Mouse (Mus musculus): ENCODE data around the gene Ckap2. TPM values are rescaled to one million over a fixed set of nuclear protein-coding genes. Genes with fewer than 3 reads are reported as not detected.
"Not testable (repeated sequence)": the region's sequence is repeated elsewhere in the genome, so short reads cannot be mapped to it uniquely, and the experiment has no call there.

The Ckap2 gene
- polyA plus RNA-seq, 1 experiment from 2014 or later = 37.4 TPM

- H3K9me3 ChIP-seq (replicated peaks; ENCODE audit: control insufficient read depth, low read length) = no peaks in the 10 kb centered on the region
Observed at GRCm38 (mm10) chr8:22141836-22142385, 43.7 kb downstream of the Ckap2 start.

DNA sequence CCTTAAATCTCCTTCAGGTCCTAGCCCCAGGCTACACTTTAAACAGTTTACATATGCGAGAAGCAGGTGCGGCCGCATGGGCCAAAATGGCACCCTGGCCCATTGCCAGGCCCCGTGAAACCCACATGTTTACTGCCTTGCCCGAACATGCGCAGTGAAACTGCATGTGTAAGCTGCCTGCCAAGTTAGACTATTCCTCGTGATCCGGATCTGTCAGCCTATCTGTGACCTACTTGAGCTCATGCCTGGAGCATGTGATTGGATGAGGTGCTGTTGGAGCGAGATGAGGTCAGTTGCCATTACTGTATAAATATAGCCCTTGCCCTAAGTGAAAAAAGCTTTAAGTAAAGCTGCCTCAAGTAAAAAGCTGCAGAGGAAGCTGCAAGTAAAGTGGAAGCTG is 49.2 kb downstream of the Ckap2 start:
- H3K27me3 ChIP-seq (ENCODE audit: control insufficient read depth, insufficient read depth, low read length); H3K4me2 ChIP-seq (ENCODE audit: low read depth, low read length); H3K4me3 ChIP-seq (ENCODE audit: low read length); H3K4me1 ChIP-seq (ENCODE audit: control insufficient read depth, insufficient read depth, low read length); H3K9me3 ChIP-seq (replicated peaks; ENCODE audit: control insufficient read depth, low read length); H3K9ac ChIP-seq (ENCODE audit: low read length); H3K36me3 ChIP-seq (ENCODE audit: control insufficient read depth, insufficient read depth): not testable (repeated sequence)
- peak overlapping the region; percentile 33; the same call in 1 of the 2 replicates for H3K27ac ChIP-seq (ENCODE audit: low read length)
- WGBS = 69% methylated on average over 9 of the region's 9 CpGs
- peak; percentile 81; the same call in 1 of the 2 replicates for ATAC-seq (replicated peaks; ENCODE audit: extremely low read depth, insufficient read depth, low FRiP score)

More at GRCm38 (mm10) chr8:22141836-22142385, 43.7 kb downstream of the Ckap2 start:
- Histone ChIP-seq H3K4me2 (ENCODE audit: low read depth, low read length) (no peak overlapping the region), H3K9ac (ENCODE audit: low read length) (no peak overlapping the region), H3K27me3 (ENCODE audit: control insufficient read depth, insufficient read depth, low read length) (no peaks in the 10 kb centered on the region), H3K36me3 (ENCODE audit: control insufficient read depth, insufficient read depth) (peaks cover 7% of the 10 kb centered on the region), H3K27ac (ENCODE audit: low read length) (no peak overlapping the region), H3K4me1 (ENCODE audit: control insufficient read depth, insufficient read depth, low read length) (no peaks in the 10 kb centered on the region), H3K4me3 (ENCODE audit: low read length) (no peak overlapping the region)
- 69% methylated on average over 4 of the region's 4 CpGs for WGBS
- no peak for ATAC-seq (replicated peaks; ENCODE audit: extremely low read depth, insufficient read depth, low FRiP score)

GRCm38 (mm10) chr8:22134750-22135135 is 50.9 kb downstream of the Ckap2 start:
- H3K9ac ChIP-seq (ENCODE audit: low read length) = no peak overlapping the region
- no peaks in the 10 kb centered on the region for H3K4me1 ChIP-seq (ENCODE audit: control insufficient read depth, insufficient read depth, low read length)
- no peaks in the 10 kb centered on the region for H3K27me3 ChIP-seq (ENCODE audit: control insufficient read depth, insufficient read depth, low read length)
- no peaks in the 10 kb centered on the region for H3K9me3 ChIP-seq (replicated peaks; ENCODE audit: control insufficient read depth, low read length)
- H3K27ac ChIP-seq (ENCODE audit: low read length) = no peak overlapping the region
- H3K4me2 ChIP-seq (ENCODE audit: low read depth, low read length) = no peak overlapping the region
- 80% methylated on average over 5 of the region's 5 CpGs for WGBS
- no peak overlapping the region for H3K4me3 ChIP-seq (ENCODE audit: low read length)
- no peak for ATAC-seq (replicated peaks; ENCODE audit: extremely low read depth, insufficient read depth, low FRiP score)
- H3K36me3 ChIP-seq (ENCODE audit: control insufficient read depth, insufficient read depth) = 0 out of 2 replicates have a peak, but pooled peaks cover 3% of the 10 kb centered on the region

DNA sequence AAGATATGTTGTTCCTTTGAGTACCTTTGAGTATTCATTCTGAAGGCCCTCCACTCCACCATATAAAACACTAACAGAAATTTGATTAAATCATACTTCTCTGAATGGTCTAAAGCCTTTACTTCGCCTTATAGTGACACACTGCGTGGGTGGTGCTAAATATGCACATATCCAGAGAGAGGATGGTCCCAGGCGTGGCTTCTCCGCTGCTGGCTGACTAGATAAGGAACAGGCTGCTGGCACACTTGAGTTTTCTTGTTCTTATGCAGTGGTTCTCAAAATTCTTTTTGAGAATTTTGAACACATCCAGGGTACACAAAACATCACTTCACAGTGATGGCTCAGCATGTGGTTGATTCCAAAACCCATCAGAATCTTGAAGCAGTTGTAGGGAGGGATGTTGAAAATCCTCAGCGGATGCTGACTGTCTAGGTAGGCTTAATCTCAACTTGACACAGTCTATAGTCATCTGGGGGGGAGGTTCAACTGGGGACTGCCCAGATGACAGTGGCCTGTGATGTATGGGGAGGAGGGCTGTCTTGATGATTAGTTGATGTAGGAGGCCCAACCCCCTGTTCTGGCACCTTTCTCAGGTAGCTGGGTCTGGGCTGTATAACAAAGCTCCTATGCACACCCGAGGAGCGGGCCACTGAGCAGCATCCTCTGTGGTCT is 51.4 kb downstream of the Ckap2 start:
- Histone ChIP-seq H3K36me3 (ENCODE audit: control insufficient read depth, insufficient read depth) (0 out of 2 replicates have a peak, but pooled peaks cover 3% of the 10 kb centered on the region), H3K4me2 (ENCODE audit: low read depth, low read length) (no peak overlapping the region), H3K4me1 (ENCODE audit: control insufficient read depth, insufficient read depth, low read length) (no peaks in the 10 kb centered on the region), H3K27ac (ENCODE audit: low read length) (no peak overlapping the region), H3K9me3 (replicated peaks; ENCODE audit: control insufficient read depth, low read length) (no peaks in the 10 kb centered on the region), H3K27me3 (ENCODE audit: control insufficient read depth, insufficient read depth, low read length) (no peaks in the 10 kb centered on the region), H3K4me3 (ENCODE audit: low read length) (no peak overlapping the region), H3K9ac (ENCODE audit: low read length) (no peak overlapping the region)
- no peak for ATAC-seq (replicated peaks; ENCODE audit: extremely low read depth, insufficient read depth, low FRiP score)
- WGBS = 85% methylated on average over 7 of the region's 7 CpGs

DNA sequence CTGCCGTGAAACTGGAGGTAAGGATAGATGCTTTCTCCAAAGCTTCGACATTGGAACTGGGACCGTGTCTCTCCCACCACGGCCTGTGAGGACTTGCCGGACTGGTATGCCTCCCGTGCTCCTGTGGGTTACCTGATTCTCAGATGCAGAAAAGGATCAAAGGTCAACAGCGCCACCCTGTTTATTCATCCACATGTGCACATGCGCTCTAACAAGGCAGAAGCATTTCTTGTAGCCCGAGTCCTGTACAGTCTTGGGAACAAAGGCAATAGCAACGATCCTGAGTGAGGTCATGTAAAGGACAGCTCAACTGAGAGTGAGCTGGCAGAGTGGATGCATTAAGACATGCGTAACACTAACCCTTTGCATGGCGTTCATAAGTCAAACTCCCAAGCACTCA is 53.6 kb downstream of the Ckap2 start:
- WGBS = 77% methylated on average over 12 of the region's 12 CpGs

DNA sequence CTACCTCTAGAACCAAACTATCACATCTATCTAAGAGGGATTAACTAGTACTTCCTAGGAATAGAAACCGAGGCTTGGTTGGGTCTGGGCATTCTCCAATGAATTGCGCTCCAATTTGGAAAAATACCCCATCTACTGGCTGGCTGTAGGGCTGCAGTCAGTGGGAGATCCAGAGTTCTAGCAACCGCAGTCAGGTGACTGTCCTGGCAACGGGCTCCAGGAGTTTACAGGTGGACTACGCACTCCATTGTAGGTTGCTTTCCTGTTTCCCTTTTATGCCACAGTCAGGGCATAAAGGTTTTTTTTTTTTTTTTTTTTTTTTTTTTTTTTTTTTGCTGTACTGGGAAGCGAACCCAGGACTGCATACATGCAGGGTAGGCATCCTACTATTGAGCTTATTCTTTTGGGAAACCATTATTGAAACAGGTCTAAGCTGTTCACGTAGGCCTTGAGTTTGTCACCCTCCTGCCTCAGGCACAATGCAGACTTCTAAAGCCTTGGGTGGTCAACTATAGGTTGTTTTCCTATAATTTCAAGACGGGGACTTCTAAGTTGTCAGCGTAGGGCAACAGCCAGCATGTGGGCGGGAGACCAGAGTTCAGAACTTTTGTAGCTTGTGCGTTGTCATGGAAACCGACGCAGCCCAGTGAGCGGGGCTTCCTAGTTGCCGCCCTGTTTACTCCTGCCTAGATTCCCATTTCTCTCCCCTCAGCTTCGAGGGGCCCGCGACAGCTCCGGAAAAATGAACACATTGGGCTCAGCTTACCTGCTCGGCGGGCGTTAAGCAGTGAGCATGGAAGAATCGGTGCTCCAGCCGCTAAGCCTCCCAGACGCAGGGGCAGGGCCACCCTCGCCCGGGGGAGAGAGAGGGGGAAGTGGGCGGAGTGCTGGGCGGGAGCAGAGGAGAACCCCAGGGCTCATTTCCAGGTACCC is 61.1 kb downstream of the Ckap2 start, which contains the start of gene Nek5:
TSS of gene Nek5 (minus strand) at position 834 of the 933 bp plus-strand sequence.
- Histone ChIP-seq H3K4me3 (ENCODE audit: low read length) (peak within 1 kb of the TSS; percentile 61), H3K9me3 (replicated peaks; ENCODE audit: control insufficient read depth, low read length) (no peaks in the 10 kb centered on the region), H3K9ac (ENCODE audit: low read length) (peak within 1 kb of the TSS; percentile 66), H3K27ac (ENCODE audit: low read length) (no peak within 1 kb of the TSS), H3K36me3 (ENCODE audit: control insufficient read depth, insufficient read depth) (peaks cover 9% of the 10 kb centered on the region), H3K27me3 (ENCODE audit: control insufficient read depth, insufficient read depth, low read length) (no peaks in the 10 kb centered on the region), H3K4me1 (ENCODE audit: control insufficient read depth, insufficient read depth, low read length) (peaks cover 5% of the 10 kb centered on the region; the same call in 1 of the 2 replicates), H3K4me2 (ENCODE audit: low read depth, low read length) (peak within 1 kb of the TSS; percentile 97)
- peak; percentile 60 for ATAC-seq (replicated peaks; ENCODE audit: extremely low read depth, insufficient read depth, low FRiP score)
- 2% methylated on average over 29 of the region's 29 CpGs for WGBS

More for the DNA sequence above, 53.6 kb downstream of the Ckap2 start:
- Histone ChIP-seq H3K27ac (ENCODE audit: low read length) (no peak overlapping the region), H3K36me3 (ENCODE audit: control insufficient read depth, insufficient read depth) (peaks cover 13% of the 10 kb centered on the region), H3K9ac (ENCODE audit: low read length) (no peak overlapping the region), H3K4me2 (ENCODE audit: low read depth, low read length) (no peak overlapping the region), H3K4me1 (ENCODE audit: control insufficient read depth, insufficient read depth, low read length) (no peaks in the 10 kb centered on the region), H3K4me3 (ENCODE audit: low read length) (no peak overlapping the region), H3K27me3 (ENCODE audit: control insufficient read depth, insufficient read depth, low read length) (no peaks in the 10 kb centered on the region), H3K9me3 (replicated peaks; ENCODE audit: control insufficient read depth, low read length) (no peaks in the 10 kb centered on the region)
- no peak for ATAC-seq (replicated peaks; ENCODE audit: extremely low read depth, insufficient read depth, low FRiP score)

Other genes starting within 250 kb of the Ckap2 start
- gene Defb35, start 247.5 kb downstream of the Ckap2 start, polyA plus RNA-seq (2015; fragmentation: Nextera tagmentation; extraction: Ambion mirVana) = not detected in 2 replicates
- not detected in 2 replicates for gene Defb13, start 239.1 kb downstream of the Ckap2 start, polyA plus RNA-seq (2015; fragmentation: Nextera tagmentation; extraction: Ambion mirVana)
- gene Fam90a1a, start 227.1 kb downstream of the Ckap2 start, polyA plus RNA-seq (2015; fragmentation: Nextera tagmentation; extraction: Ambion mirVana) = not detected in 2 replicates
- gene Ccdc70, start 216.0 kb downstream of the Ckap2 start, polyA plus RNA-seq (2015; fragmentation: Nextera tagmentation; extraction: Ambion mirVana) = not detected in 2 replicates
- 1.1 and 1.3 TPM in 2 replicates for gene Atp7b, start 125.5 kb downstream of the Ckap2 start, polyA plus RNA-seq (2015; fragmentation: Nextera tagmentation; extraction: Ambion mirVana)
- gene Alg11, start 125.1 kb downstream of the Ckap2 start, polyA plus RNA-seq (2015; fragmentation: Nextera tagmentation; extraction: Ambion mirVana) = 14.7 and 16.0 TPM in 2 replicates
- 0.38 and 0.51 TPM in 2 replicates for gene Nek5, start 60.8 kb downstream of the Ckap2 start, polyA plus RNA-seq (2015; fragmentation: Nextera tagmentation; extraction: Ambion mirVana)
- gene Nek3, start 19.4 kb downstream of the Ckap2 start, polyA plus RNA-seq (2015; fragmentation: Nextera tagmentation; extraction: Ambion mirVana) = 4.9 and 5.3 TPM in 2 replicates
- gene Vps36, start 7.0 kb upstream of the Ckap2 start, polyA plus RNA-seq (2015; fragmentation: Nextera tagmentation; extraction: Ambion mirVana) = 21.6 and 21.7 TPM in 2 replicates
- 13.2 and 16.1 TPM in 2 replicates for gene Thsd1, start 41.5 kb upstream of the Ckap2 start, polyA plus RNA-seq (2015; fragmentation: Nextera tagmentation; extraction: Ambion mirVana)
- not detected in 2 replicates for gene Tpte, start 97.6 kb upstream of the Ckap2 start, polyA plus RNA-seq (2015; fragmentation: Nextera tagmentation; extraction: Ambion mirVana)
- 12.0 and 13.2 TPM in 2 replicates for gene Slc25a15, start 212.8 kb upstream of the Ckap2 start, polyA plus RNA-seq (2015; fragmentation: Nextera tagmentation; extraction: Ambion mirVana)
- gene Mrps31, start 225.5 kb upstream of the Ckap2 start, polyA plus RNA-seq (2015; fragmentation: Nextera tagmentation; extraction: Ambion mirVana) = 49.7 and 55.2 TPM in 2 replicates